Mouse (Mus musculus) midbrain, embryonic 16.5 days (tissue): ENCODE data around the gene Ccl24. TPM values are rescaled to one million over a fixed set of nuclear protein-coding genes. Genes with fewer than 3 reads are reported as not detected.

Source experiments
- polyA plus RNA-seq: library from polyadenylated mRNA; unstranded; fragments of >200 nt; fragmentation: Nextera tagmentation; extraction: Ambion mirVana; gene quantifications from 2 replicates; pipeline ENCODE4 v1.2.1, GENCODE M21; 2015

Gene Ccl24
- polyA plus RNA-seq, 1 experiment from 2014 or later: 1.2 TPM

Other genes starting within 250 kb of the Ccl24 start
- 0.34 and 0.45 TPM in 2 replicates for gene Fkbp6, start 223.0 kb downstream of the Ccl24 start, polyA plus RNA-seq
- gene Trim50, start 219.8 kb downstream of the Ccl24 start, polyA plus RNA-seq: not detected in 2 replicates
- 34.1 and 36.4 TPM in 2 replicates for gene Nsun5, start 203.1 kb downstream of the Ccl24 start, polyA plus RNA-seq
- gene Pom121, start 178.5 kb downstream of the Ccl24 start, polyA plus RNA-seq: 8.7 and 9.9 TPM in 2 replicates
- gene Hip1, start 27.9 kb downstream of the Ccl24 start, polyA plus RNA-seq: 39.4 and 39.7 TPM in 2 replicates
- gene Ccl26, start 9.5 kb downstream of the Ccl24 start, polyA plus RNA-seq: not detected in 2 replicates
- 86.9 and 93.9 TPM in 2 replicates for gene Rhbdd2, start 59.6 kb upstream of the Ccl24 start, polyA plus RNA-seq
- 123 and 127 TPM in 2 replicates for gene Por, start 97.0 kb upstream of the Ccl24 start, polyA plus RNA-seq
- gene Tmem120a, start 171.4 kb upstream of the Ccl24 start, polyA plus RNA-seq: 87.2 and 87.8 TPM in 2 replicates
- gene Styxl1, start 205.3 kb upstream of the Ccl24 start, polyA plus RNA-seq: 0.24 and 0.46 TPM in 2 replicates
- 565 and 600 TPM in 2 replicates for gene Mdh2, start 205.4 kb upstream of the Ccl24 start, polyA plus RNA-seq
- gene Srrm3, start 233.8 kb upstream of the Ccl24 start, polyA plus RNA-seq: 76.2 and 89.7 TPM in 2 replicates